Mouse (Mus musculus): ENCODE measurements around the gene Pcyt1b. TPM values are rescaled to one million over a fixed set of nuclear protein-coding genes. Genes with fewer than 3 reads are reported as not detected.

Pcyt1b gene
- polyA plus RNA-seq (2012): 0.94 and 1.4 TPM in 2 replicates

GRCm38 (mm10) chrX:93654218-93655002, at the start of gene Pcyt1b:
Gene Pcyt1b, plus strand, starts transcription at chrX:93654863.

GRCm38 (mm10) chrX:93631657-93632449, 22.8 kb upstream of the Pcyt1b start, which contains the start of gene Pola1:
Gene Pola1, minus strand, starts transcription at chrX:93632155.

Other genes with a start within 250 kb of the Pcyt1b start
- 3.9 and 4.1 TPM in 2 replicates for gene Pola1, start 22.7 kb upstream of the Pcyt1b start, polyA plus RNA-seq (2012)
- gene Pdk3, start 177.3 kb downstream of the Pcyt1b start, polyA plus RNA-seq (2012): 11.8 and 12.9 TPM in 2 replicates

Measured in megakaryocyte-erythroid progenitor cell, adult 5 weeks (primary cell).